Mouse (Mus musculus) CD4-positive helper T cell, adult 2 months (primary cell): ENCODE measurements at regions not wholly inside any gene's neighbourhood (a gene's known extent, or its start where the extent isn't known, plus 50 kb on each side); places are given as distances from the start of the nearest gene placed in this dataset.

Experiments used
- DNase-seq: peaks from one replicate; pipeline ENCODE4 v3.0.0-alpha.2; 2012; ENCODE audit warnings: low read depth, missing footprints, low spot score

DNA sequence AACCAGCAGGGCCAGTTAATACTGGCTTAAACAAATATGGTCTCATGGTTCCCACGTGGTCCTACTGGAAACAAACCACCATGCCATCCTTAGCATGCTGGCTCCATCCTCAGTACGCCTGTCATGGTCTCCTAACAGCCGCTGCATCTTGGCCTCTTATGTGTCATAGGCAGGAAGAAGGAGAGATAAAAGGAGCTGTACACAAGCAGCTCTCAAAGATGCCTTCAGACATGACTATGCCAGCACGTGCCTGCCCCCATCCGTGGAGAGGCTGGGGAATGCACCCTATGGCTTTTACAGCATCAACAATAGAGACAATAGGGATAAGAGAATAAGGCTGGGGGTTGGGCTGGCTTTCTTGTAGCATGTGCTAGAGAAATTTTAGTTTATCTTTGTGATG, 171.0 kb upstream of the Stt3b start:
- peak; percentile 69 for DNase-seq

DNA sequence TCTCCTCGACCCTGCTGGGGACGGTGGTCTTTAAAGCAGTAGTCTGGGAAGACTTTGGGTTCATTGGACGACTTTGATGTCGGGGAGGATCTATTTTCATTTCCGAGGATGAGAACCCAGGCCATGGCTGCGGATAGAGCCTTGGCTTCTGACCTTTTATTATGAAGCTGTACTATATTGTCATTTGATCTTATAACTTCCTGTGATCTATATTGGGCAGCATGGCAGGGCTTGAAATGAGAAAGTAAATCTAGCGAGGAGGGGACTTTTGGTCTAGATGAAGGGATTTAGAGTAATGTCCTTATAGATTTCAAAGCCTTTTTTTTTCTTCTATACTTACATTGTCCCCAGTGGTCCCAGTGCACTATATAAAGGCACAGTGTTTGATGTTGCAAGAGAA, 172.8 kb upstream of the Stt3b start:
- DNase-seq = no peak

DNA sequence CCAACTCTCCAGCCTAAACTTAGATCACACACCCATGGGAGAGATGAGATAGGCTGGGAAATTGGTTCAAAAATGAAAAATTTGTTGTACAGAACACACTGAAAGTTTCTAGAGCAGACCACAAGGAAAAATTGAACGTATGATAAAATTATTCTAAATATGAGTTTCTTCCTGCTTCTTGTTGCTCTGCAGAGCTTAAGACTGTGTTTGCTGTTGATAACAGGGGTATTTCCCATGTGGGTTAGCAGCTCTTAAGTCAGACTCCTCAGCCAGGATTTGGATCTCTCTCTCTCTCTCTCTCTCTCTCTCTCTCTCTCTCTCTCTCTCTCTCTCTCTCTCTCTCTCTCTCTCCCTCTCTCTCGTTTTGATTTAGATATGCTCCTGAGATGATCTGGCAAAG, 173.5 kb upstream of the Stt3b start:
- DNase-seq = peak; percentile 40

DNA sequence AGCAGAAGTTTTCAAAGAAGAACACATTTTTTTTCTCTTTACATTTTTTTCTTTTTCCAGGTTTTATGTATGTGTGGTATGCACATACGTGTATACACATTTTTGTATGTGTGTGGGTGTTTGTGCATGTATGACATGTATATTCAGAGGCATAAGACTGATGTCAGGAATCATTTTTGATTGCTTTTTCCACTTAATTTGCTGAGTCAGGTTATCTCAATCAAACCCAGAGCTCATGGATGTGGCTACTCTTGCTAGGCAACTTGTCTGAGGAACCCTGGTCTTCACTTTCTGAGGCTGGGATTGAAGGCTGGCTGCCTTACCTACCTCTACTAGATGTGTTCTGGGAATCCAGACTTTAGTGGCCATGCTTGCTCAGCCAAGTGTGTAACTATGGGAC, 174.2 kb upstream of the Stt3b start:
- DNase-seq = no peak

DNA sequence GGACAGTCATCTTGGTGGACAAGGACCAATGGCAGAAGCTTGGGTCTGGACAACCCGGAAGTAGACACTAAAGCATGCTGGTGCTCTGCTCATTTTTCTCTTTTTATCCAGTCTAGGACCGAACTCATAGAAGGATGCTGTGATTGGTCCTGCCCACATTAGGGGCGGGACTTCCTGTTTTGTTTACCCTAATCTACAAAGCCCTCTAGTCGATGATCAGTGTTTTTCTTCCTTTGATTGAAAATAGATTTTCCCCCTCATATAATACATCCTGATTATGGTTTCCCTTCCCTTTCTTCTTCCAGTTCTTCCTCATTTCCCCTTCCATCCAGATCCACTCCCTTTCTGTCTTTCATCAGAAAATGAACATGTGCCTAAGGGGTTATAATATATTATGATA, 175.0 kb upstream of the Stt3b start:
- DNase-seq = no peak

DNA sequence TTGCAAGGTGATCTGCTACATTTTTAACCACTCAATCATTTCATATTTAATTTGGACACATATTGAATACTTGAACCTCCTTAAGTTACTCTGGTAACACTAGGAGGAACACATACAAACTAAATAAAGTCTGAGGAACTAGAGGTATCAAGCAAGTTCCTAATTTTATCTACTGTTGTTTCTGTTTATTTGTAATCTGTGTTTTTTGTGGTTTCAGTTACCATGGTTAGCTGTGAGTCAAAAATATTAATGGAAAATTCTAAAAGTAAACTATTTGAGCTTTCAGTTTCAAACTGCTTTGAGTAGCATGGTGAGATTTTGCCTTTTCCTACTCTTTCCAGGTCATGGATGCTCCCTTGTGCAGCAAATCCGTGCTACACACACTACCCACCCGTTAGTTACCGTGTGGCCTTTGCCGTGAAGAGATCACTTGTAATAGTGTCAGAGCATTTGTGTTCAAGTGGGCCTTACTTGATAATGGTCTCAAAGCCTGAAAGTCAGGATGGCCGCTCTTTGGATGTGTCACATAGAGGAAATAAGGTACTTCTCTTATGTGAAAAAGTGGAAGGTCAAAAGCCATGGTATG, 177.0 kb upstream of the Stt3b start:
- DNase-seq = peak; percentile 34

DNA sequence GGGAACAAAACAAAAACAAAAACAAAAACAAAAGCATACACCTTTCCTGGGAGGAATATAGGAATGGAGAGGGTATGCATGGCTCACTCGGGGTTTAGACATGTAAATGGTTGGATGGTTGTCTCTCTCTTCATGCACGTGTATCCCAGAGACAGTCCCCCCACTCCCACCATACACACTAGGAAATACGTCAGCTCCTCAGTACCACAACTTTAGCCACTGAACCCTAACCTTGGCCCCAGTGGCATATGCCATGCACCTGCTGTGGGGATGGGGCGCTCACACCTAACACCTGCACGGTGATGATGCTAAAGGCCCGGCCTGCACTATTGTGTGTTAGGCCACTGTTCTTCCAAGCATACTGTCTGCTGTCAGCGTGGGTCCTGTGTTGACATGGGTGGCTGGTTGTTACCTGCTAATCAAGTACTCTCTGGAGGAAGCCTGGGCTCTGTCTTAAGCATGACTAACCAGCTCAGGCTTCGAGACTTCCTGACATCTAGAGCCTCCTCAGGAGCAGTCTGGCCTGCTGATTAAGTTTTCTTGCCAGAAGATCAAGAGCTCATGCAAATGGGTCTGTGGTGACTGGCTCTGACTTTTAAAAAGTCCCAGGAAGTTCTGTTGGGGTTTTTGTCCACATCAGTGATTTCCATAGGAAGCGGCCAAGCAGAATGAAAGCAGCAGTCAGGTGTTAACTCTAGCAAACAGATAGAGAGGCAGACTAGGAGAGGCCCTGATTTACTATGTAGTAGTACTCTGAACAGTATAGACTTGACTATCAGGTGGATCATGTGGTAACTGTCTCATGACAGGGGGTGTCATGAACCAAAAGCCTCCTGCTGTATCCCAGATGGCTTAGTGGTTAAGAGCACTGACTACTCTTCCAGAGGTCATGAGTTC, 178.9 kb upstream of the Stt3b start:
- DNase-seq = peak; percentile 49

DNA sequence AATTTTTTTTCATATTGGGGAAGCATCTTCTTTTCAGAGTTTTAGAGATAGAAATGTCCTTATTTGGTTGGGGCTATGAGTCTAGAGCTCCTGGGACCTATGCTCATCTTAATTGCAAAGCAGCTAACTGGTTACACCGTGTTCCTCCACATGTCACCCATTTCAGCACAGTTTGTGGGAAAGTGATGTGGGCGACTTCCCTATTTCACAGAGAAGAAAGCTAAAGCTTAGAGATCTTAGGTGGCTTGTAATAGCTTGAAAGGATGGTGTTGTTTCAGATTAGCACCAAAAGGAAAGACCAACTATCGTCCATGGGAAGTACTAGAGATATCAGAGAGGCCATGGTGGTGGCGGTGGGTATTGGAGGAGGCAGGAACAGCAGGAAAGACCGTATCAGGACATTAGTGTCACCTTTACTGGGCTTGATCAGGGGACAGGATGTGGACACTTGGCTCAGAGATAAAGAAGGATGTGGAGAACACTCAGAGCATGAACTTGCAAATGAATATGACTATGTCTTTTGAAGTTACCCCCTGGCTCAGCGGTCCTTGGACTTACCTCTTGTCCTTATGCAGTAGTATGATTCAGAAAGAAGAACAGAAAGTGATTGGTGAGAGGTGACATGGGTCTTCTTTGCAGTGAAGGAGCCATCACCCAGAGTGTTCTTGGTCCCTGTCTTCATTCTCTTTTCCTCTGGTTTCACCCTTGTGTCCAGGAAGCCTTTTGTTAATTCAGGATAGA, 182.4 kb upstream of the Stt3b start:
- DNase-seq = peak; percentile 24

DNA sequence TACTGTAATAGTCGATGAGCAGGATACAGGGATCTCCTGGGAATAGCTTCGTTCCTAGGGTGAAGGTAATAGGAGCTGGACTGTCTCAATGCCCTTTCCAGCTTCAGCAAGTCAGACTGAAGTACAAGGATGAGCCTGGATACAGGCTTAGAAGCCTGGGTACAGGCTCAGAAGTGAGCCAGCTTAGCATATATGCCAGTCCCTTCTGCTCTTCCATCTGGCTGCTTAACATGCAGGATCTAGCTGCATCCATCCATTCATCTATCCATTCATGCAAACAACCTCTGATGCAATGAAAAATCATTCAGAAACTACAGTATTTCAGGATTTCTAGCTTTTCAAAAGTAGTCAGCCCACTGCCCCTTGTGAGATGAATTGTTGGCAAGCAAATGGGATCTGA, 183.5 kb upstream of the Stt3b start:
- DNase-seq = no peak

DNA sequence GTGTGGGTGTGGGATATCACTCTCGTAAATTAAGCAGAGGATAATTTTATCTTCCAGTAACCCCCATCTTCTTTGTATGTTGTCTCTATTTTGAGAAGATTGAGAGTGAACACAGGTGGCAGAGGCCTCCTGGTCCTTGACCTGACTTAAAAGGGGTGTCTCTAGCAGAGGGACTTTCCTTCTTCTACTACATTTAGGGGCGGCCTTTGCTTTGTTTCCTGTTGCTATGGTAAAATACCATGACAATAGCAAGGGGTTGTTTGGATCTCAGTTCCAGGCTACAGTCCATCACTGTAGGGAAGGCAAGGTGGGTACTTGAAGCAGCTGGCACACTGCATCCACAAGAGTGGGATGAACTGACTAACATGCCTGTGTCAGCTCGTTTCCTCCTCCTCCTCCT, 189.3 kb upstream of the Stt3b start:
- DNase-seq = peak; percentile 57

DNA sequence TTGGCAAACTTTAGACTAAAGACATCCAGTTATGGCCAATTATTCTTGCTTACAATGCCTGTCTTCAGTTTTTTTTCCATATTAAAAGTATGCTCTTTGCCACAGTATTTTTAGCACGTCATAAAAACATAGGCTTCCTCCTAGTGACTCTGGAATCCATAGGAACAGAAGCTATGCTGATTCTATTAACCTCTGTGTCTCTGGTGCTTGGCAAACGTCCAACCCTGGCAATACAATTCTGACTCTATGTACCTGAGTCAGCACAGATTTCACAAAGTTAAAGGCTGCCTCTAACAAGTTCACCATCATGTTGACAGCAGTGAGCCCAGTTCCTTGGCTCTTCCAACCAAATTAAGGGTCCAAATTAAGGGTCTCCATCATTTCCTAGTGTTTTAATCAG, 194.6 kb upstream of the Stt3b start:
- no peak for DNase-seq

DNA sequence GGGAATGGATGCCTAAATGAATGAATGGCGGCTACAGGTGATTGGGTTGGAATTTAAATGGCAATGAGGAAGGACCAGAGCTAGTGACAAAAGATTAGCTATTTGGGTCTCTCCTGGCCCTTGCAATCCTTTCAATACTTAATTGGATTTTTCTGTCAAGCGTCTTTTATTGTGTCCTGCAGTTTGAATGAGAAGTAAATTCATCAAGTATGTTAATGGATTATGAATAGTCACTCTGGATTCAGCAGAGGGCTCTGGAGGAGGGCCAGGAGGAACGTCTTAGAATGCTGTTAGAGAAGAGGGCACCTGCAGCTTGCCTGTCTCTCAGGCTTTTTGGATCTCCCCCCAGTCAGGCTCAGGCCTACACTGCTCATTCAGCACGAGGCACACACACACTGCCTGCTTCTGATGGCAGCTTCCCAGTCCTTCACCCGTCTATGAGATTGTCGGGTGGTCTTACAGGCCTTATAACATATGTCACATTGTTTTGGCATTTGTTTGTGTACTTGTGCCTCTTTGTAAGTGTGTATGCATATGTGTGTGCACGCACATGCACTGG, 197.0 kb upstream of the Stt3b start:
- no peak for DNase-seq

DNA sequence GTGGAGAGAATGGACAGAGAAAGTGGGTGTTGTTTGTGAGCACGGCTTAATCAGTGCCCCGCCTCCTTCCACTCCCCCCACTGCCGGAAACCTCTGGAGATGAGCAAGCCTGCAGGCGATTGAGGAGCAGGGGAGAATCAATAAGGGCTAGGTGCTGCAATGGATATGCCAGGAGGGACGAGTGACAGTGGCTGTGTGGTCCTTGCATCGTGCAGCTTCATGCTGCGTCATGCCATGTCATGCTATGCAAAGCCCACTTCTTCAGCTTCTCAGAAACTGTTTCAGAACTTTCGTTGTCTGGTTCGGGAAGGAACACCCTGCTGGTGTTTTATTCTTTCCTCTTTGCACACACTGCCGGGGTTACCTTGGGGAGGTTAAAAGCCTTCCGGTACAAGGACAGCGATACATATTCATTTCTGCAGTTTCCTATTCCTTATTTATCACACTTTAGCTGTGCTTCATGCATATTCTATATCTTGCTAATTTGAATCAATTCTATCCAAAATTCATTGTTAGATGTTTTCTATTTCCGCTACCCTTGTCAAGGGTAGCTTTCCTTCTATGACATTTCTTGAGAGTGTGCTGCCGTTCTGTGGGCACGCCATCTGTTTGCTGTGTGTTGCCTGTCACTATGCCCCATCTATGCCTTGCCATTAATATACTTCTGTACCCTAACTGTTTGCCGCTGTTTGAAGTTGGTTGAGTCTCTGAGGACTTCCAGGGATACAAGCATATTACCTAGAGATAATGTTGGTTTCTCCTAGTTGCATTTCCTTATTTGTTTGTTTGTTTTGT, 202.8 kb upstream of the Stt3b start:
- DNase-seq = peak; percentile 16

DNA sequence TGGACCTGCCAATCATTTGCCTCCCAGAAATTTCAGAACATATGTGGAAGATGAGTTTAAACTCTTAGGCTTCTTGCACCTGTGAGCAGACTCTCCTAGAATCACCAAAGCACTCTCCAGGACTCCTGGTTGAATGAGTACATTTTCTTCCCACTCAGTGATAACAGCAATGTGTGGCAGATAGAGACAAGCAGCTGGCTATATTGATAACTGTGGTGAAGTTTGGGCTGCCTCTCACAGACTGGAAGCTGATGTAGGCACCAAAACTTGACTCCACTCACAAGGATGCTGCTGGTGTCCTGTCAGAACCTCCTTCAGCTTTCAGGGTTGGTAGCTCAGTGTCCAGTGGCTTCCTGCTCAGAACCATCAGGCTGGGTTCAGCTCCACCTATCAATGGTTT, 207.7 kb upstream of the Stt3b start:
- no peak for DNase-seq

DNA sequence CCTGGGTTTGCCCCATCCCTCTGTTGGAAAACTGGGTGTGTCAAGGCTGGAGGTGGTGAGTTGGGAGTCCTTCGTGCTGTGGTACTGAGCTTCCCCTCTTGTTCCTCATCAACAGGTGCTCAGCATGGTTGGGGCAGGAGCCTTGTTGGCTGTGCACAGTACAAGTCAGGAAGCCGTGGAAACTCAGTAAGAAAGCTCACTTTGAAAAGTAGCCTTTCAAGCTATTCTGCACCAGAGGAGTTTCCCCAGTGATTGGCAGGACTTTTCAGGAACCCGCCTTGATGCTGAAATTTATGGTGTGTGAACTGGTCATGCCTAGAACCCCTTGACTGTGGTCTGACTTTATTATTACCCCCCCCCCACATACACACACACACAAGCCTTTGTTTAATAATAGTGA, 213.9 kb upstream of the Stt3b start:
- DNase-seq = no peak

DNA sequence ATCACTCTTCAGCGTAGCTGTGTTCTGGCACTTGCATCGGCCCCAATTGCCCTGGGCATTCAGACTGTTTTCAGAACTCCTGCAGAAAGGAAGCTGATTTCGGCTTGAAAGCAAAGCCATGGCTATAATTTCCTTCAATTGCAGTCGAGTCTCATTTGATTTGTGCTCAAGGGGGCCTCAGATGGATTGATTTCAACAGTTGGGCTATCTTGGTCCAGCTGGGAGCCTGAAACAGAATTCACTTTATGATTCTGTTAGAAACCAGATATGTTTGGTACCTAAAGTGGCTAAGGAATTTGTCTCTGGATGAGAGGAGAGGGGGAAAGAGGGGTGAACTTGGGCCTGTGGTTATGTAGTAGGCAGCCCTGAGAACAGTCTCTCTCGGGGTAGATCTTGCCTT, 214.4 kb upstream of the Stt3b start:
- DNase-seq = no peak

DNA sequence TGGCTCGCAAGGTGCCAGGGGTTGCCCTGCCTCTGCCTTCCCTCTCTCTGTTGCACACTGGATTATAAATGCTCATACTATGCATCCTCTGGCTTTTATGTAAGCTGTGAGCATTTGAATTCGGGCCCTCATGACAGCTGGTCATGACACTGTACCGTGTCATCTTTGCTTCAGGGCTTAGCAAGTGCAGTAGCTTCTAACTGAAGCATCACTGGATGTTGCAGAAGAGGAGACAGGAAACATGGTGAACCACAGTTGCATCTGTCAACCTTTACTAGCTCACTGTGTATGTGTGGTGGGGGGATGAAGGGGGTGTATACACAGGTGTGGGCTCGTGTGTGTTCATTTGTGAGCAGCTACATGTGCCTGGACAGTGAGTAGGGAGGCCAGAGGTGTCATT, 216.1 kb upstream of the Stt3b start:
- DNase-seq = peak; percentile 62

DNA sequence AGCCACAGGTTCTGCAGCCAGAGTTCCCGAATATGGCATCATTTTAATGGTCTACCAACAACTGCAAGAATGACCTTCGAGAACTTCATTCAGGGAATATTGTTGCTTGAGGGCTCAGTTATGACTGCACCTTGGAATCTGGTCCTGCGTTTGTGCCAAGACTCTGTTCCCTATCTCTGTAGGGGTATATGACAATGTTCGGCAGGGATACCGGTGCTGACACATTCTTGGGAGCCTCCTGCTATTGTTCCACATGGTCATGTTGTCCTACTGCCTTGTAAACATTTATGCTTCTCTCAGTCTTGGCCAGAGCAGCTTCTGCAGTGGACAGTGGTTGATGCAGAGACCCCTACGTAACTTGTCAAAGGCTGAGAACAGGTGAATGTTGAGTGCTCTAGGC, 216.8 kb upstream of the Stt3b start:
- no peak for DNase-seq

DNA sequence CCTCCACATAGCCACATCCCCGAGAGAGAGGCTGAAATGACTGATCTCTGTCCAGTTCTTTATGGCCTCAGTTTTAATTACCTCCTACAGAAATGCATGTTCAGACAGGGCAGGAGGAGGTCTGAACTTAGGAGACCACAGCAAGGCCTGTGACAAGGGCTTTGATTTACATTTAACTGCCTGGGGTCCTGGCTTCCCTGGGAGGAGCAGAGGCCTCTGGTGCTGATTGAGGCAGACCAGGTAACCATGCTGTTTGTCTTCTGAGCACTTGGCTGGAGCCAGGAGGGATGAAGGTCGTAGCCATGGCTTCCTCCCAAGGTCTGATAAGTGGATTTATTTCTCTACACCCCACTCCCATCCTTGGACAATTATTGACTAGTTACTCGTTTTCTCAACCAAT, 224.0 kb upstream of the Stt3b start:
- no peak for DNase-seq

DNA sequence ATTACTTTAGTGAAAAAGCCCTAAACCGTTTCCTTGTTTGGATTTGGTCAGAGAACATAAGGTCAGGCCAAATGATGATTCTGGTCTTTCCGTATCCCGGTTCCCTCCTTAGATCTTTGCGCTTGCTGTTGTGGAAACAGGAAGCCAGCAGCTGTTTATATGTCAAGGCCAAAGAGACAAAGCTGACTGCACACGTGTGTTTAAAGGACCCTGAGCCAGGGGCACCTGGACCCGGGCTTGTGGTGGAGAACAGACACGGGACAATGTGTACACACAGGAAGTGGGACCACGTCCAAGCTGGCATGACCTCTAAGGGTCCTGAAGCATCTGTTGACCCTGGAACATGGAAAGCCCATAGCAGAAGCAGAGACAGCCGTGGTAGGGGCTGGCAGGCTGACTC, 233.4 kb upstream of the Stt3b start:
- no peak for DNase-seq

DNA sequence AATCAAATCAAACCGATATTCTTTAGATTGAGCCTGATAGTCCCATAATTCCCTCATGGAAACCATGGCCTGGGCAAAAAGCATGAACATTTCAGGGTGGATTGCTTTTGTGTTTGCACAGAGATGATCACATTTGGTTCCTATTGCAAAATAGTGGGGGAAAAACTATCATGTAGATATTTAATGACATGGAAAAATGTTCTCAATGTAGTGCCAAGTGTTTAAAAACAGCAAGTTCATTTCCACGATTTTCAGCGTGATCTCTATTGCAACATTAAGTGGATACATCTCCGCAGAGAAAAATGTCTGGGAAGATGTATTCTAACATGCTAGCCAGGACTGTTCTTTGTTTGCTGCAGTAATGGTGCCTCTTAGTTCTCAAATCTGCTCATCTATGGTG, 235.0 kb upstream of the Stt3b start:
- no peak for DNase-seq

DNA sequence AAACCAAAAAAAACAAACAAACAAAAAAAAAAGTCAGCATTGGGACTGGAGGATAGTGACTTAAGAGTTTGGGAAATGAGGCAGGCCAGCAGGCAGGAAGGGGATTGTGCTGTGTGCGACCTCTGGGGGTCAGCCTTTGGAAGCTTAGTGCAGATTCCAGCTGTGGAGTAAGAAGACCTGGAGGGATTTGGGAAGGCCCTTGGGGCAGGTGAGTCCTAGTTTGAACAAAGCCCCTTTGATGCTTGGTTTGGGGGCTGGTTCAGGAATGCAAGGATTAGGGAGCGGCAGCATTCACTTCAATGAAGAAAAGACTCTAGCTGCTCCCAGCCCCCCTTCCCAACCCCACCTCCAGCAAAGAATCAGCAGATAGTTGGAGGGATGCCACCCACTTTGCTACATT, 235.6 kb upstream of the Stt3b start:
- DNase-seq = no peak
